Mouse (Mus musculus): ENCODE measurements around the gene Adprhl1. TPM values are rescaled to one million over a fixed set of nuclear protein-coding genes. Genes with fewer than 3 reads are reported as not detected.

The Adprhl1 gene
- not detected in 2 replicates for polyA plus RNA-seq (2014; fragmentation: Nextera tagmentation; extraction: Ambion mirVana)

DNA sequence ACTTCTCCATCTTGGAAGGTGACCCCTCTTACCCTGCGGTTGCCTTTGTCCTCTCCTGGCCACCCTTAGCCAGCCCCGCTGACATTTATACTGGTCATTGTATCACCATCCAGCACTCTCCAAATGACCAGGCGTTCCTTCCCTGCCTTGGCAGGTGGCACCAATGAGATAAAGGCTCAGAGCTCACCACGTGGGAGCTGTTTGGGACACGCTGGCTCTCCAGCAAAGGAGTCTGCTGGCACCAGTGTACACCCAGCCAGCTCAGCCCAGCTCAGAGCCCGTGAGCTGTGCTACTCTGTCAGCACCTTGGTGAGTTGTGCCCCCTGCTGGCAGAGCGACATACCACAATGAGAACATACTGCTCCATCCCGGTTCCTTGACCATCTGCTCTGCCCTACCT, at the start of gene Adprhl1:
Gene Adprhl1 (minus strand): TSS at position 144 of the 400 bp plus-strand sequence.
- 40% methylated on average over 8 of the region's 8 CpGs for WGBS
- no peaks in the 10 kb centered on the region for H3K27me3 ChIP-seq (ENCODE audit: control insufficient read depth, insufficient read depth, low read length)
- no peak within 1 kb of the TSS for H3K4me2 ChIP-seq (ENCODE audit: low read length)
- no peak within 1 kb of the TSS for H3K9ac ChIP-seq (replicated peaks; ENCODE audit: low read length)
- H3K4me3 ChIP-seq (replicated peaks; ENCODE audit: low read depth, low read length), result no peak within 1 kb of the TSS
- H3K27ac ChIP-seq (replicated peaks; ENCODE audit: low read depth, low read length), result no peak within 1 kb of the TSS
- H3K9me3 ChIP-seq (ENCODE audit: control insufficient read depth, low read length), result no peaks in the 10 kb centered on the region
- H3K4me1 ChIP-seq (ENCODE audit: control insufficient read depth, insufficient read depth, low read length), result no peaks in the 10 kb centered on the region
- DNase-seq (peak; percentile 69), ATAC-seq (ENCODE audit: low FRiP score, low TSS enrichment) (peak; percentile 66)
- peaks cover 32% of the 10 kb centered on the region for H3K36me3 ChIP-seq (ENCODE audit: control insufficient read depth, insufficient read depth, low read length)

DNA sequence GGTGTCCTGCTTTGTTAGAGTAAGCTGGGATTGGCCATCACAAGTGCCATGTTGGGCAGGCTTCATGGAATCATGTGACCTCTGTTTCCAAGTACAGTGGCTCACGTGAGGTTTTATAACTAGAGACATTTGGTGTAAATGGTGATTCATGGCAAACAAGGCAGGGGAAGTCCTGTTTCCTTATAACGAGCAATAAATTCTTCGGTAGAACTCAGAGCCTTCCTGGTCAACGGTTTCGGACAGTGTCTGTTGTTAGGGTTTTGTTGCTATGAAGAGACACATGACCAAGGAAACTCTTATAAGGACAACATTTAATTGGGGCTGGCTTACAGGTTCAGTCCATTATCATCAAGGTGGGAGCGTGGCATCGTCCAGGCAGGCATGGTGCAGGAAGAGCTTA, 47.1 kb upstream of the Adprhl1 start:
- no peak overlapping the region for H3K4me3 ChIP-seq (replicated peaks; ENCODE audit: low read depth, low read length)
- no peaks in the 10 kb centered on the region for H3K4me1 ChIP-seq (ENCODE audit: control insufficient read depth, insufficient read depth, low read length)
- no peaks in the 10 kb centered on the region for H3K27me3 ChIP-seq (ENCODE audit: control insufficient read depth, insufficient read depth, low read length)
- WGBS, result 98% methylated on average over 7 of the region's 7 CpGs
- DNase-seq, result no peak
- H3K36me3 ChIP-seq (ENCODE audit: control insufficient read depth, insufficient read depth, low read length), result peaks cover 90% of the 10 kb centered on the region
- ATAC-seq (ENCODE audit: low FRiP score, low TSS enrichment), result no peak
- H3K27ac ChIP-seq (replicated peaks; ENCODE audit: low read depth, low read length), result no peak overlapping the region
- no peaks in the 10 kb centered on the region for H3K9me3 ChIP-seq (ENCODE audit: control insufficient read depth, low read length)
- H3K9ac ChIP-seq (replicated peaks; ENCODE audit: low read length), result no peak overlapping the region
- H3K4me2 ChIP-seq (ENCODE audit: low read length), result no peak overlapping the region

- Histone ChIP-seq H3K36me3 (ENCODE audit: control insufficient read depth, insufficient read depth, low read length) (peaks cover 90% of the 10 kb centered on the region), H3K4me2 (ENCODE audit: low read length) (no peak overlapping the region), H3K9me3 (ENCODE audit: control insufficient read depth, low read length) (no peaks in the 10 kb centered on the region), H3K9ac (replicated peaks; ENCODE audit: low read length) (no peak overlapping the region), H3K27me3 (ENCODE audit: control insufficient read depth, insufficient read depth, low read length) (no peaks in the 10 kb centered on the region), H3K4me3 (replicated peaks; ENCODE audit: low read depth, low read length) (no peak overlapping the region), H3K4me1 (ENCODE audit: control insufficient read depth, insufficient read depth, low read length) (no peaks in the 10 kb centered on the region), H3K27ac (replicated peaks; ENCODE audit: low read depth, low read length) (no peak overlapping the region)
- WGBS, result 96% methylated on average over 8 of the region's 8 CpGs
- ATAC-seq (ENCODE audit: low FRiP score, low TSS enrichment), result no peak
- no peak for DNase-seq
These were observed 45.6 kb upstream of the Adprhl1 start for GRCm38 (mm10) chr8:13299571-13299970.

GRCm38 (mm10) chr8:13293677-13294470, 39.9 kb upstream of the Adprhl1 start:
- DNase-seq (no peak), ATAC-seq (ENCODE audit: low FRiP score, low TSS enrichment) (no peak)
- WGBS, result 97% methylated on average over 9 of the region's 9 CpGs
- Histone ChIP-seq H3K36me3 (ENCODE audit: control insufficient read depth, insufficient read depth, low read length) (peaks cover 60% of the 10 kb centered on the region), H3K4me2 (ENCODE audit: low read length) (no peak overlapping the region), H3K9me3 (ENCODE audit: control insufficient read depth, low read length) (no peaks in the 10 kb centered on the region), H3K27ac (replicated peaks; ENCODE audit: low read depth, low read length) (no peak overlapping the region), H3K4me1 (ENCODE audit: control insufficient read depth, insufficient read depth, low read length) (peaks cover 9% of the 10 kb centered on the region), H3K27me3 (ENCODE audit: control insufficient read depth, insufficient read depth, low read length) (no peaks in the 10 kb centered on the region), H3K4me3 (replicated peaks; ENCODE audit: low read depth, low read length) (no peak overlapping the region), H3K9ac (replicated peaks; ENCODE audit: low read length) (no peak overlapping the region)

DNA sequence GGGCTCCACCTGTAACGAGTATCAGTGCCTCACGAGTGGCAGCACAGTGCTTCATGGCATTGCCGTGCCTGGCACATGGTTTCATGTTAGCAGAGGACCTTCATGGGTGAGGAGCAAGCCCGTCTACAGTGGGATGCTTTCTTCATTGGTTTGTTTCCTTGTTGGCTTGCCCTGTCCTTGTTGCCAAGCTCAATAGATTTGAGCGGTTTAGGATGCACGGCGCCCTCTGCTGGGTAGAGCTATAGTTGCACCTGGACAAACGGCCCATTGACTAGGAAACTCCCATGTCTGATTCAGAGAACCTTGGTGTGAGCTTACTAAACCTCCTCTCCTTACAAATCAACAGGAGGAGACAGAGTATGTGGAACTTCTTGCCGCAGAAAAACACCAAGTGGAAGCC, 38.4 kb upstream of the Adprhl1 start:
- Histone ChIP-seq H3K4me2 (ENCODE audit: low read length) (no peak overlapping the region), H3K27me3 (ENCODE audit: control insufficient read depth, insufficient read depth, low read length) (no peaks in the 10 kb centered on the region), H3K4me3 (replicated peaks; ENCODE audit: low read depth, low read length) (no peak overlapping the region), H3K4me1 (ENCODE audit: control insufficient read depth, insufficient read depth, low read length) (peaks cover 12% of the 10 kb centered on the region), H3K9ac (replicated peaks; ENCODE audit: low read length) (no peak overlapping the region), H3K36me3 (ENCODE audit: control insufficient read depth, insufficient read depth, low read length) (peaks cover 50% of the 10 kb centered on the region), H3K9me3 (ENCODE audit: control insufficient read depth, low read length) (no peaks in the 10 kb centered on the region), H3K27ac (replicated peaks; ENCODE audit: low read depth, low read length) (no peak overlapping the region)
- ATAC-seq (ENCODE audit: low FRiP score, low TSS enrichment) (no peak), DNase-seq (peak; percentile 85)
- 29% methylated on average over 9 of the region's 9 CpGs for WGBS

DNA sequence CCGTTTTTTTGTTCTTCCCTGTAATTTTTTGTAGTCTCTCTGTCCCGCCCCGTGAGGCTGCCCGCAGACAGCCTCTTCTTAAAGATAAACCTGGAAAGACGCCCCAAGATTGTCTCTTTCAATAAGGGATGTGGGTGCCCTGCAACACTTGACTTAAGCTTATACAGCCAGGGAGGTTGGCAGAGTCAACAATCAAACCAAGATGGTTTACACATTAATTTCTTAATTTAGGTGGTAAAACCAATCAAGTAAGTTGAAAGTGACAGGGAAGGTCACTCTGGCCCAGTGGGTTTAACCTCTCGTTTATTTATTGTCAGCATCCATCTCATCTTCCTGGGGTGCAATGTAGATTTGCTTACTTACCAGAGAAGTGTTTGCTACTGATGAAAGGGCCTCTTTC, 34.7 kb upstream of the Adprhl1 start:
- no peak for ATAC-seq (ENCODE audit: low FRiP score, low TSS enrichment)
- Histone ChIP-seq H3K9ac (replicated peaks; ENCODE audit: low read length) (peak overlapping the region; percentile 74), H3K27me3 (ENCODE audit: control insufficient read depth, insufficient read depth, low read length) (no peaks in the 10 kb centered on the region), H3K9me3 (ENCODE audit: control insufficient read depth, low read length) (no peaks in the 10 kb centered on the region), H3K4me3 (replicated peaks; ENCODE audit: low read depth, low read length) (peak overlapping the region; percentile 88), H3K27ac (replicated peaks; ENCODE audit: low read depth, low read length) (peak overlapping the region; percentile 88; the same call in 1 of the 2 replicates), H3K36me3 (ENCODE audit: control insufficient read depth, insufficient read depth, low read length) (peaks cover 15% of the 10 kb centered on the region), H3K4me1 (ENCODE audit: control insufficient read depth, insufficient read depth, low read length) (peaks cover 20% of the 10 kb centered on the region), H3K4me2 (ENCODE audit: low read length) (peak overlapping the region; percentile 97)
- no peak for DNase-seq
- 4% methylated on average over 6 of the region's 6 CpGs for WGBS

- DNase-seq (peak; percentile 99), ATAC-seq (ENCODE audit: low FRiP score, low TSS enrichment) (peak; percentile 94)
- H3K4me1 ChIP-seq (ENCODE audit: control insufficient read depth, insufficient read depth, low read length), result peaks cover 20% of the 10 kb centered on the region
- peaks cover 10% of the 10 kb centered on the region for H3K36me3 ChIP-seq (ENCODE audit: control insufficient read depth, insufficient read depth, low read length)
- H3K9ac ChIP-seq (replicated peaks; ENCODE audit: low read length), result peak within 1 kb of the TSS; percentile 74
- H3K27ac ChIP-seq (replicated peaks; ENCODE audit: low read depth, low read length), result peak within 1 kb of the TSS; percentile 88
- H3K4me3 ChIP-seq (replicated peaks; ENCODE audit: low read depth, low read length), result peak within 1 kb of the TSS; percentile 88
- H3K4me2 ChIP-seq (ENCODE audit: low read length), result peak within 1 kb of the TSS; percentile 97
- under 1% methylated on average over 79 of the region's 79 CpGs for WGBS
- H3K27me3 ChIP-seq (ENCODE audit: control insufficient read depth, insufficient read depth, low read length), result no peaks in the 10 kb centered on the region
- H3K9me3 ChIP-seq (ENCODE audit: control insufficient read depth, low read length), result no peaks in the 10 kb centered on the region
These were observed 34.0 kb upstream of the Adprhl1 start, which contains the start of the genes Dcun1d2 and Tmco3 for GRCm38 (mm10) chr8:13287692-13288623. Gene Dcun1d2 (minus strand): TSS chr8:13288131. Gene Tmco3 (plus strand): TSS chr8:13288190.

DNA sequence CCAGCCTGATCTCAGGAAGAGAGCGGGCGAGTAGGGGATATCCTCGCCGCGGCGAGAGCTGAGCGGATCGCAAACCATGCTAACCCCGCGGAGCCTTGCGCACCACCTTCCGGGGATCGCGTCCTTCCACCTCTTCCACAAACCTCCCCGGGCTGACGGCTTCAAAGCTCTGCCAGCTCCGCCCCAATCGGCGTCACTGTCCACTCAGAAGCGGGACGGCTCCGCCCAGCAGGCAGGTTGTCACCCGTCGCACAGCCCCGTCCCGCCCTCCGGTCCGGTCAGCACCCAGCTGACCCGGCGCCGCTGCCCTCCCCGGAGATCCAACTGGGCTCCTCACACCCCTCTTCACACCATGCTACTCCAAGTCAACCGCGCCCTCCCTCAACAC, 33.3 kb upstream of the Adprhl1 start:
- DNase-seq (peak; percentile 82), ATAC-seq (ENCODE audit: low FRiP score, low TSS enrichment) (peak; percentile 57)
- Histone ChIP-seq H3K9me3 (ENCODE audit: control insufficient read depth, low read length) (no peaks in the 10 kb centered on the region), H3K27ac (replicated peaks; ENCODE audit: low read depth, low read length) (peak overlapping the region; percentile 88), H3K36me3 (ENCODE audit: control insufficient read depth, insufficient read depth, low read length) (peaks cover 4% of the 10 kb centered on the region; the same call in 1 of the 2 replicates), H3K4me3 (replicated peaks; ENCODE audit: low read depth, low read length) (peak overlapping the region; percentile 88), H3K4me1 (ENCODE audit: control insufficient read depth, insufficient read depth, low read length) (peaks cover 20% of the 10 kb centered on the region), H3K4me2 (ENCODE audit: low read length) (peak overlapping the region; percentile 97), H3K9ac (replicated peaks; ENCODE audit: low read length) (peak overlapping the region; percentile 74), H3K27me3 (ENCODE audit: control insufficient read depth, insufficient read depth, low read length) (no peaks in the 10 kb centered on the region)
- WGBS, result under 1% methylated on average over 34 of the region's 34 CpGs

Data from midbrain, embryonic 14.5 days (tissue).